Mouse (Mus musculus): Measurements from ENCODE around the gene Rpl22.

Gene Rpl22

DNA sequence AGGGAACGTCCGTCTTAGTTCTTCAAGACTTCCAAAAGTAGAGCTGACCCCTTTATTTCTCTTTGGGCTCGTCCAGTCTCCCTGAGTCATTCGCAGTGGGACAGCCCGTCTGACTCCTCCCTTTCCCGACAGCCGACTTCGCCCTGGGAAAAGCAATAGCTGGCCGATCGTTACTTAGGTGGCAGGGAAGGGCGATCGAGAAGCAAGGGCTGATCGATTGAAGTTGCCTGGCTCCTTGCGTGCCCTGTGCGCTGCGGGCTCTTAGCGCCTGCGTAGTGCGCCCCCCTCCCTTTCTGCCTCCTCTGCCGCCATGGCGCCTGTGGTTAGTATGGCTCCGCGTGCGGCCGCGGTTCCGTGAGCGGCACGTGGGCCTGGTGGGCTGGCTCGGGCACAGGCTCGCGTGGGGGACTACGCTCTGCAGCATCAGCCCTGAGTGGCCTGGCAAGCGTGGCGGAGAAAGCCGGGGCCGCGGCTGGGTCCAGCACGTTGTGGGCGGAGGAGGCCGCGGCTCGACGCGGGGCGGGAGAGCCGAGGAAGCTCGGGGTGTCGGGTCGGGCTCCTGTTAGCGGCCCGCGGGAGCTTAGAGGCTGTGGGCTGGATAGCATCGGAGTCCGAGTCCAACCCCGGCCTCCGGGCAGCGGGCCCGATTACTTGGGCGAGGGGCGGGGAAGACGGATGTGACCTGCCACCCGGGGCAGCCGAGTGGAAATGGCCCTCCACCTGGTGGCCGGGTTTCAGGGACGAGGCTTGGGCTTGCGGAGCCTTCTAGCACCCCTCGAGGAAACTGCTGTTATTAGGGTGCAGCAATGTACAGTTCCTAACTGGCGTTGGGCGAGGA lies at the start of gene Rpl22:
TSS of gene Rpl22 (plus strand) at position 169 of the 838 bp plus-strand sequence.
- DNase-seq (ENCODE audit: low read depth), result peak; percentile 97

DNA sequence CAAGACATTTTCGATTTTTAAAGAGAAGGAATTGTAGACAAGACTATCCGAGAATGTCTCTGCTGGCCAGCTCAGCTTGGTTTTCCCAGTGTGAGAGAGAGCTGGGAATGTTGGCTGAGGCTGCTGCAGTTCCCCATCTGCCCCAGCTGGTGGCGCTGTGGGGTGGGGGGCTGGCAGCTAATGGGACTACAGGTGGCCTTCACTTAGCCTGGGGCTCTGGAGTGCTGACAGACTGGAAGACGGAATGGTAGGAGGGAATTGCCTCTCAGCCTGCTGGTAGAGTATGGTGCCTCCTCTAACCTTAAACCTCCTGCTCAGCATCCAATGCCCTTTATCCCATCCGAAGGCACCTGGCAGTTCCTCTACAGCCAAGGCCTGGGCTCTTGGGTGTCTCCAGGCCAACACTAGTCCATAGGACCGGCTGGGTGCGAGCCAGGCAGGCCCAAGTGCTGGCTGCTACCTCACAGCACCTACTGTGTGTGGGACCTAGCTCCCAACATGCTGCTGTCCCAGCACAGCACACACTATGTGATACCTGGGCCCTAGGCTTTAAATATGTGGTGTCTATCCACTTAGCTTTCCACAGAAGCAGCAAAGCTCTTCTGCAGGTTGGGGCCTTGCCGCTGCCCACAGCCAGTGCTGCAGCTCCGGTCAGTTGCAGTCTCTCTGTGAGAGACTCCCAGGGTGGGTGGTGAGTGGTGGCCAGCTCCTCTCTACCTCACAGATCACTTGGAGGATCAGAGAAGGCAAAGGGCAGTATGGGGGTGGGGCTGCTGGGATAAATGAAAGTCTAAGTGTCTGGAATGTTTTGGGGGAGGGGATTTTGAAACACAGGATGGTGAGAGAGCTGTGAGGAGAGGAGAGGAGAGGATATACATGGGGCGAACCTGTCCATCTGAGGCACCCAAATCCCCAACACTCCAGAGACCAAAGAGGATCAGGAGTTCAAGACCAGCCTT lies 48.9 kb upstream of the Rpl22 start:
- DNase-seq (ENCODE audit: low read depth), result no peak

DNA sequence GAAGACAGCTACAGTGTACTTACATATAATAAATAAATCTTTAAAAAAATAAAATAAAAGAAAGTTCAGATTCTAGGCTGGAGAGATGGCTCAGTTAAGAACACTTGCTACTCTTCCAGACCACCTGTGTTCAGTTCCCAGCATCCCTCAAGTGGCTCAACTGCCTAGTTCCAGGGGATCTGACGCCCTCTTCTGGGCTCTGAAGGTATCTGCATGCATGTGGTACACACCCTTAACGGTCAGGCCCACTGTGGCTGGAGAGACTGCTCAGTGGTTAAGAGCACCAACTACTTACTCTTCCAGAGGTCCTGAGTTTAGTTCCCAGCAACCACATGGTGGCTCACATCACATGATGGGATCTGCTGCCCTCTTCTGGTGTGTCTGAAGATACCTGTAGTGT lies 47.6 kb upstream of the Rpl22 start:
- no peak for DNase-seq (ENCODE audit: low read depth)

DNA sequence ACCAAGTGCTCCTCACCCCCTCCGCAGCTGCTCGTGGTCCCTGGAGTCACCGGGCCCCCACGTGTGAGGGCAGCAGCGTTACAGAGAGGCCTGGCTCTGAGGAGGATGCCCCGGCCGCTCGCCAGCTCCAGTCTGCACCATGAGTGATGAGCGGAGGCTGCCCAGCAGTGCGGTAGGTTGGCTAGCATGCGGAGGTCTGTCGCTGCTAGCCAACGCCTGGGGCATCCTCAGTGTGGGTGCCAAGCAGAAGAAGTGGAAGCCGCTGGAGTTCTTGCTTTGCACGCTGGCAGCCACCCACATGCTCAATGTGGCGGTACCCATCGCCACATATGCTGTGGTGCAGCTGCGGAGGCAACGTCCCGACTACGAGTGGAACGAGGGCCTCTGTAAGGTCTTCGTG lies 46.6 kb upstream of the Rpl22 start:
- DNase-seq (ENCODE audit: low read depth), result no peak

DNA sequence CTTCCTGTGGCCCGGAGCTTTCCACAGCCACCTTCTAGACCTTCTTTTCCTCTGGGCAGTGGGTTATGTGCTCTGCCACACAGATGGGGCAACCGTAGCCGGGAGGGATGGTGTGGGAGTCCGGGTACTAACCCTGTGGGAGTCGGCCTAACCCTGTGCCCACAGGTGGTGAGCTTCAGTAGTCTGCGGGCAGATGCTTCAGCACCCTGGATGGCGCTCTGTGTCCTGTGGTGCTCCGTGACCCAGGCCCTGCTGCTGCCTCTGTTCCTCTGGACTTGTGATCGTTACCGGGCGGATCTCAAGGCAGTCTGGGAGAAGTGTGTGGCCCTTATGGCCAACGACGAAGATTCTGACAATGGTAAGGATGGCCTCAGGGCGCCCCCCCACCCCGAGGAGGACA lies 43.9 kb upstream of the Rpl22 start:
- DNase-seq (ENCODE audit: low read depth), result no peak

DNA sequence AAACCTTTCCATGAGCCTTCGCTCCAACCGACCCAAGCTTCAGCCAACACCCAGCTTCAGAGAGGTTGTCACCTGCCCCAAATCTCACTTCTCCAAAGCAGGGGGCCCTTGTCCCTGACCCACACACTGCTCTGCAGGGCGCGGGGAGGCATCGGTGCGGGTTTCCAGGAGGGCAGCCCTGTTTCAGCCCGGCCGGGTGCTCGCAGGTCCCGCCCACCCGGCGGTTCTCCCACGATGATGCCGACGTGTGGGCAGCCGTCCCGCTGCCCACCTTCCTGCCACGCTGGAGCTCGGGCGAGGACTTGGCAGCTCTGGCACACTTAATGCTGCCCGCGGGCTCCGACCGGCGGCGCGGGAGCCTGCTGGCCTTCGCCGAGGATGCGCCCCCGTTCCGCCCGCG lies 42.8 kb upstream of the Rpl22 start:
- DNase-seq (ENCODE audit: low read depth), result no peak

DNA sequence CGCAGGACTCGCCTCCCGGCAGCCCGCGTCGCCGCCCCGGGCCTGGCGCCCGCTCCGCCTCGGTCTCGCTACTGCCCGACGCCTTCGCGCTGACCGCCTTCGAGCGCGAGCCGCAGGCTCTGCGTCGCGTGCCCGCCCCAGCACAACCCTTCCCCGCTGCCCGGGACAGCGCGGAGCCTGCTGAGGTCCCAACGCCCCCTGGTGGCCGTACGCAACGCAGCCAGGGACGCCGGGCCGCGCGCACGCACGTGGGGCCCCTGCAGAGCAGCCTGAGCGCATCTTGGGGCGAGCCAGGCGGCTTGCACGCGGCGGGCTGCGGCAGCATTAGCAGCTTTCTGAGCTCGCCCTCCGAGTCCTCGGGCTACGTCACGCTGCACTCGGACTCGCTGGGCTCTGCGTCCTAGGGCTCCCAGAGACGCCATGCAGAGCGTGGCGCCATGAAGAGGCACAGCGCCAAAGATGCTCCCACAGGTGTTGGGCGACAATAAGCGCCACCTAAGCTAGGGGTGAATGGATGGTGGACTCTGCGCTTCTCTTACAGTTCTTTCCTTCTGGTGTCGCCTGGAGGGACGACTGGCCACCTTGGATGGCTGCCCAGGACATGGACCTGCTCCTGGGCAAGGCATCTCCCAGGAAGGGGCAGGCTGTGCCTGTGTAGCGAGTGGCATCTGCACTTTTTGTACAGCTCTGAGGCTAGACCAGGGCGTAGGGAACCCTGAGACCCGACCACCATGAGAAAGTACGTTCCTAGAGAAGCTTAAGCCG lies 42.2 kb upstream of the Rpl22 start:
- peak; percentile 89 for DNase-seq (ENCODE audit: low read depth)

DNA sequence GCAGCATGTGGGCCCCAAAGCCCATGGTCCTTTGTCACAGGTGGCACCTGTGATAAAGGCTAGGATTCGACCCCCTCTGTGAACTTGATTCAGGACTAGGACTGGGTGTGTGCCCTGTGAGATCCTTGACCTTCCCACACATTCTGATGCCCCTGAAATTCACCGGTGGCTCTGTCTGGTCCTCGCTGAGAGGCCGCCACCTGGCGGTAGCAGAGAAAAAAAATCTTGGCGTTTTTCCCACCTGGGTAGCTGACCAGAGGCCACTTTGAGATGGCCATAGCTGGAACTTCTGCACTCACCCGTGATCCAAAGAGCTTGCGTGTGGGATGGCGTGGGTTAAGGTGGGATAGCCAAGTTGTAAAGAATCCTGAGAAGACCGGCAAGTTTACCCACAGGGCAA lies 40.0 kb upstream of the Rpl22 start:
- DNase-seq (ENCODE audit: low read depth), result peak; percentile 69

DNA sequence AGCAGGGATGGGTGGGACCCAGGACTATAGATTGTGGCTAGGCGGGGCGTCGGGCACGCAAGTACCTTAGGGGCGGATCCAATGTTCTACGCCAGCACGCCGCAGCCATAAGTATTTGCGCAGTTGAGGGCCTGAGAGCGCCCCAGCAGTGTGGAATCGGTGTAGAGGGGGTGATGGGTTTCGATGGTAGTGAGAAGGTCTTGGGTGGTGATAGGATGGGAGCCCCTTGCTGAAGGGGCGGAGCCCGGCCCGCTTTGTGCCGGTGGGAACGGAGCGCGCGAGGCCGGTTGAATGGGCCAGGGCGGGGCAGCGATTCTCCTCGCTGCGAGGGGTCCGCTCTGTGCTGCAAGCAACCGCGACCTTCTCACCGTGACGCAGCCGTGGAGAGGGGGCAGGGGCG lies 39.4 kb upstream of the Rpl22 start:
- DNase-seq (ENCODE audit: low read depth), result no peak

DNA sequence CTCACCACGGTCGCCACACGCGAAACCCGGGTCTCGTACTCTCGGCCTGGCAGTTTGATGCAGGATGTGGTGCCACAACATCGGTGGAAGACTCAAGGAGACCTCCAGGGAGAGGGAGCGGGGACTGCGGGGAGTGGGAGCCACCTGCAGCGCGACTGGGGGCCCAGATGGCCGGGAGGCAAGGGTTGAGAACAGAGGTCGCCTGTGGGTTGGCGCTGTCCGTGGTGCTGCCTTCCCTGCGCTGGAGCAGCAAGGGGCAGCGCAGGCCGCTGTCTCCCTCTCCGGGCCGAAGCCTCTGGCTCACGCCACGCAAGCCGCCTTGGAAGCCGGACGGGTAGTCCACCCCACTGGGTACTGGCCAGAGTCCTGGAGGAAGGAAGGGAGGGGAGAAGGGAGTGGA lies 38.7 kb upstream of the Rpl22 start:
- DNase-seq (ENCODE audit: low read depth), result peak; percentile 66

DNA sequence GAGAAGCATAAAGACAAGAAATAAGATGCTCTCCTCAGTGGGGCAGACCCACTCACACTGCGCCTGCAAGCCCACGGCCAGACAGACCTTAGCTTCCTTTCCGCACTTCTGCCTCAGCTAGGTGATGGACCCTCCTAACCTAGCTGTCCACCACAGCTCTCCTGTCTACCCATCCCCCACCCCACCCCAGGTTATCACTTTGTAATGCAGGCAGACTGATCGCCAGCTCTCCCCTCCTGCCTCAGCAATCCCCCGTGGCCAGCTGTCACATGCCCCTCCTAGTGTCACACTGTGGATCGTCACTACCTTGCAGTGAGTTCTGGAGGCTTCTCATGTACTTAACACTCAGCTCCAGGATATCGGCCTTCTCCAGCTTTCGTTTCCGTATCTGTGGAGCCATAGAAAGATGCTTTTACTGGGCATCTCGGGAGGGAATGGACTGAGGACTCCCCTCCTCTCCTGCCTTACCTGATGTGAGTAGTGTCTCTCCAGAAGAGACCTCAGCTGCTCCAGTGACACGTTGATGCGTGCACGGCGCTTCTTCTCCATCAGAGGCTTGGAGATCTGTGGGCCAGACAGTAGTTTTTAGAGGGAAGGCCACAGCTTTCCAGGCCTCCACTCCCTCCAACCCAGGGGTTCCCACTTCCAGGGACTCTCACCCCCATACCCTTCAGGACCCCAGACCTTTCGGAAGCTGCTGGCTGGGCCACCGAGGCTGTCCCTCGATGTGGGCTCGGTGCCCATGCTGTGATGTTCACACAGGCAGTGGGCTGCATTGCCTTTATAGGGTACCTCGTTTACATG lies 38.0 kb upstream of the Rpl22 start:
- no peak for DNase-seq (ENCODE audit: low read depth)

DNA sequence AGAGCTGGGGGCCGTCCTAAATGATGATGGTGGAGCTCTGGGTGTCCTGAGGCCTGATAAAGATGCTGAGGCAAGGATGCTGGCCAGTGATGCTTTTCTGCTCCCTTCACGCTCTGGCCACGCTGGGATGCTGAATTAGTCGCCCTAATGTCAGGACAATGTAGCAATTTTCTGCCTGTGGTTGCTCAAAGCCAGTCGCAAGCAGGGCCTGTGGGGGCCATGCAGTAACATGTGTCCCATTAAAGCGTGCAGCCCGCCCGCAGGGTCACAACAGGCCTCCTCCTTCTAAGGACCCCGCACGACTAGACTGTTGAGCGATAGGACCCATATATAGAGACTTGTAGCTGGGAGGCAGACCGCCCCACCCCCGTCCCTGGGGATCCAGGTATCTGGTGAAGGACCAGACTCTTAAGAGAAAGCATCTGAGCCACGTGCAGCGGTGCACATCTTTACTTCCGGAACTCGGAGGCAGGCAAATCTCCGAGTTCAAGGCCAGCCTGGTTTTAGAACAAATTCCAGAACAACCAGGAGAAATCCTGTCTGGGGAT lies 37.1 kb upstream of the Rpl22 start:
- DNase-seq (ENCODE audit: low read depth), result no peak

DNA sequence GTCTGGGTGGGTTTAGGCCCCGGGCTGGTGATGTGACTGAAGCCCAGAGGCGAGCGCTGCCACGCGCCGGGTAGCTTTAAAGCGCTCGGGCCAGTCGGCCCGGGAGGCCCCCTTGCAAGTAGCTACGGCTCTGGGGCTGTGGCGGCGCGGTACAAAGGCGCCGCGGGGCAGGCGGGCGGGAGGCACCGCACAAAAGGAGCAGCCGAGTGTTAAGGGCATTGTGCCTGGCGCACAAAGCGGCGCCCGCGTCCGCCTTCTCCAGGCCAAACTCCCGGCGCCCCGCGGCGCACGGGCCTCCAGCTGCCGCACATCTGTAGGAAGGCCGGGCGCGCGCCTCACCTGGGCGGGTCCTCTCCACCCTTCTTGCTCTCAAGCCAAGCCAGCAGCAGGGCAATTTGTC lies 35.2 kb upstream of the Rpl22 start:
- no peak for DNase-seq (ENCODE audit: low read depth)

DNA sequence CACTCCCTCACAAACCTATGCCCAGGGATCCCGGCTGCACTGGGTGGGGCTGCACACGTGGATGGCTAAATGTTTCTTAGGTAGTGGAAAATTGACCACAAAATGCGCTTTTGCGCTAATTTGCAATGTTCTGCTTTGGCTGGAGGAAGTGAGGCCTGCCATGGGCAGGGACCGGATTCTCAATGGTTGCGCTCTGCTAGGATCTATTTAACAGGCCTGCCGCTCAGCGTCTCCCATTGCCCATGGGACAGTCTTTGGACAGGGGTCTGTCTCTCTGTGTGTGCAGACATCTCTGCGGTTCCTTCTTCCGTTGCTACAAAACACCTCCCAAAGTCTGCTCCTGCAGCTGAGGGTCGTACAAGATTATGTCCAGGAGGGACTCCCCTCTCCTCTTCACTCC lies 34.6 kb upstream of the Rpl22 start:
- DNase-seq (ENCODE audit: low read depth), result no peak

DNA sequence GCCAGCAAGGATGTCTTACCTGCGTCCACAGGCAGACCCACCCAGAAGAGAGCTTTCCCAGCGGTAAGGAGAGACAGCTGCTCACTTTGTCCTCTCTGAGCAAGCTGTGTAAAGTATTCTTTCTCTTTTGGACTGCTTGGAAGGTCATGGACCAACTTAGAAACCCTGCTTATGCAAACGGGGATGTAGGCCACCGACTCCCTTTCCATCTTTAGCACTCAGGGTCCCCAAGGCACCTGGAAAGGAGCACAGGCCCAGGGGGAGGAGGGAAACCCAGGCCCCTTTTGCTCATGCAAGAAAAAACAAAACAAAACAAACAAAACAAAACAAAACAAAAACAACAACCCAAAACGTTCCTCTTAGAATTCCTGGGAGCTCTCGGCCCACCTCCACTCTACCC lies 34.0 kb upstream of the Rpl22 start, which contains the start of gene Hes3:
TSS of gene Hes3 (minus strand) at position 101 of the 400 bp plus-strand sequence.
- DNase-seq (ENCODE audit: low read depth), result no peak

DNA sequence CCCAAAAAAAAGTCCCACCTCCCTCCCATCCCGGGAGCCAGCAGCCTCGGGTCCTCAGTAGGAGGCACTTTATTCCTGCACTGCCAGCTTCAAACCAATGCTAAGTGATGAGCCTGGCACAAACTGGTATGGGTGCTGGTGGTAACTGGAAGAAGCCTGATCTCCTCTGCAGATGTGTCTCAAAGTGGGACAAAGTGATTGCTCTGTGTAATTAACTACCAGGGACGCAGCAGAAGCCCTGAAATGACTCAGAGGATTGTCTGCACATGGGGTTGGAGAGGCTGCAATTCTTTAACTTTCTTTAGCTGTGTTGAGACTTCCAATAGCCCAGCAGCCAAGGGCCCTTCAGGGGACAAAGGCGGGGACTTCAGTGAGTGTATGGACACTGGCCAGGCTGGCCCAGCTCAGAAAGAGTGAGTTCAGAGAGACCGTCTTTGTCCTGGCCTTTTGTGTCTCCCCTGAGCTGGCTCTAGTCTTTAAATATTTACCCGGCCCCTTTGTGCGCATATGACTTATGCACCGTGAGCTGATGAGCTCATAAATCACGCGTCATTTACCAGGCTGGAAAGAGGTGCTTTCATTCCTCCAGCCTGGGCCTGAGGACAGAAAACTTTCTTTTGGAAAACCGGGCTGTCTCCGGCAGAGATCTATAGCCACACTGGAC lies 33.3 kb upstream of the Rpl22 start:
- DNase-seq (ENCODE audit: low read depth), result no peak

DNA sequence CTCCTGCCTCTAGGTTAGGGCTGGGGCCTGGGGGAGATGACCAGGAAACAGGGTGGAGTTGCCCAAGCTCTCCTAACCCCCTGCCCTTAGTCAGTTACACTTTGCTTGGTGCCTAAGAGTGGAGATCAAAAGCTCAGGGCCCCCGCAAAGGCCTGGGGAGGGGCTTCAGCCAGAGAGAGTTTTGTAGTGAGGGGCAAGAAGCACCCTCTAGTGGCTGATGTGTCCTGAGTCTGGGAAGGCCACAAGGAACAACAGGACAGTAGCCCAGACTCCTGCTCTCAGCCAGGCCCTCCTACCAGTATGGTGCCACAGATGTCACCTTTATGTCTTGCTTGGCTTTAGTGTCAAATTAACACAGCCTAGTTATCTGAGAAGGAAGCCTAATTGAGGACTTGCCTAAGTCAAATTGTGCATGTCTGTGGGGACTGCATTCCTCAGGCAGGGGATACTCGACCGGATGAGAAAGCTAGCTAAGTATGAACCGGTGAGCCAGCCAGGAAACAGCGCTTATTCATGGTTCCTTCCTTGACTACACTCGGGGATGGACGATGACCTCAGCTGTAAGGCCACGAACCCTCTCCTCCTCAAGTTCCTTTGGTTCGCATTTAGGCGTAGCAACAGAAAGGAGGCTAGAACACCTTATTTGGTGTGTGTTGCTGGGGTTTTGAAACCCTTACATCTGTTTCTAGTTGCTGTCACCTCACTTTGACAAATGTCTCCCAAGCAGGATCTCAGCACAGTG lies 31.2 kb upstream of the Rpl22 start:
- DNase-seq (ENCODE audit: low read depth), result no peak

DNA sequence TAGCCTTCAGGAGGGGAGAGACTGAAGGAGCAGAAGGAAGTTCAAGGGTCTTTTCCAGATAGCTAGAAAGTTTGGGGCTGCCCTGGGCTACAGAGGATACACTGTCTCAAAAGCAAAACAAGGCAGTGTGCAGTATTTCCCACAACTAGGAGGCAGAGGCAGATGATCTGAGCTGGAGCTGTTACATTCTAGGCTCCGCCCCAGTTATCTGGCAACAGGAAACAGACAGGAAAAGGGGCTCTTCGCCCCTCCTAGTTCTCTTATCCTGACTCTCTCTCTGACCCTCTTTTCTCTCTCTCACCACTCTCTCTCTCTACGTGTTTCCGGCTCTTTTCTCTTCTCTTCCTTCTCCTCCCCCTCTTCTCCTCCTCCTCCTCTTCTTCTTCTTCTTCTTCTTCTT lies 29.6 kb upstream of the Rpl22 start:
- DNase-seq (ENCODE audit: low read depth), result peak; percentile 59

DNA sequence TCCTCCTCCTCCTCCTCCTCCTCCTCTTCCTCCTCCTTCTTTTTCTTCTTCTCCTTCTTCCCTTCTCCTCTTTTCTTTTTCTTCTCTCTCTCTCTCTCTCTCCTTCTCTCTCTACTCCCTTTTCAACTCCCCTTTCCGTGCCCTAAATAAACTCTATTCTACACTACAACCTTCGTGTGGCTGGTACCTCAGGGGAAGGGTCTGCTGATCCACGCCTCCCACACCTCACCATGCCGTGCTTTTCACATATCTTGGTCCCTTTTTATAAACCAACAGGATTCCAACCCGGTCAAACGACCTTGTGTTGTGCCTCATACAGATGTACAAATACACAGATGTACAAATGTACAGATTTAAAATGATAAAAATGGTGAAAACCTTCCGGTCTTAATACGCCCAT lies 29.2 kb upstream of the Rpl22 start:
- DNase-seq (ENCODE audit: low read depth), result no peak
